Mouse (Mus musculus) liver, adult 2 months (tissue): ENCODE measurements around the gene Esrrb. TPM values are rescaled to one million over a fixed set of nuclear protein-coding genes. Genes with fewer than 3 reads are reported as not detected.

Source experiments
- DNase-seq: peaks from one replicate; pipeline ENCODE4 v3.0.0-alpha.2; 2011; ENCODE audit warnings: low read depth, low spot score; ENCODE audit errors: extremely low read depth
- H3K27ac ChIP-seq: fragments of 200-500 bp; replicated peaks from 2 replicates; pipeline ENCODE4 v1.5.1; 2012; ENCODE audit warnings: low read depth, mild to moderate bottlenecking, control low read depth, inconsistent platforms, low read length; ENCODE audit not compliant: insufficient read depth
- H3K27me3 ChIP-seq: fragments of 200-500 bp; 2 replicates; pipeline ENCODE4 v1.6.1; 2012; ENCODE audit warnings: mild to moderate bottlenecking, moderate library complexity, low read length, inconsistent platforms; ENCODE audit not compliant: control insufficient read depth, insufficient read depth
- H3K36me3 ChIP-seq: fragments of 200-500 bp; 2 replicates; pipeline ENCODE4 v1.6.1; 2012; ENCODE audit warnings: low read length, inconsistent platforms; ENCODE audit not compliant: control insufficient read depth, insufficient read depth
- H3K4me1 ChIP-seq: fragments of 200-500 bp; 2 replicates; pipeline ENCODE4 v1.6.1; 2011; ENCODE audit warnings: low read length; ENCODE audit not compliant: control insufficient read depth, insufficient read depth
- H3K4me3 ChIP-seq: fragments of 200-500 bp; 2 replicates; pipeline ENCODE4 v1.5.1; 2011; ENCODE audit warnings: low read depth, mild to moderate bottlenecking, control low read depth, low read length, moderate library complexity; ENCODE audit not compliant: insufficient read depth
- H3K79me2 ChIP-seq: fragments of 200-500 bp; 2 replicates; pipeline ENCODE4 v1.6.1; 2012; ENCODE audit warnings: inconsistent platforms, mild to moderate bottlenecking, low read length, moderate library complexity; ENCODE audit not compliant: control insufficient read depth, insufficient read depth
- H3K9ac ChIP-seq: fragments of 200-500 bp; 2 replicates; pipeline ENCODE4 v1.6.1; 2012; ENCODE audit warnings: low read depth, mild to moderate bottlenecking, control low read depth, inconsistent platforms, low read length
- CTCF ChIP-seq: fragments of 200-500 bp; IDR thresholded peaks from 2 replicates; pipeline ENCODE4 v1.5.1; 2011; ENCODE audit warnings: low read depth, low read length, control low read depth
- POLR2A ChIP-seq: fragments of 200-500 bp; IDR thresholded peaks from 2 replicates; pipeline ENCODE4 v1.6.1; 2011; ENCODE audit warnings: low read length, control low read depth; ENCODE audit not compliant: insufficient read depth; ENCODE audit errors: extremely low read depth
- WGBS: fragments of 180-500 bp; shearing (Covaris S2); methylation state at CpG from one replicate; pipeline ENCODE4 v1.1.7; 2018; 5-methylcytosine and 5-hydroxymethylcytosine counted together
- polyA plus RNA-seq: library from polyadenylated mRNA; depleted of rRNA; stranded (reverse); fragments of >200 nt; gene quantifications from 2 replicates; pipeline ENCODE4 v1.2.3, GENCODE M21; 2012; rRNA removed
- total RNA-seq: library from RNA; depleted of rRNA; stranded (reverse); fragments of >200 nt; gene quantifications from 2 replicates; pipeline ENCODE4 v1.2.3, GENCODE M21; 2014; rRNA removed

Esrrb gene
- total and polyA plus RNA-seq, 2 experiments: 0.33 to 0.37 TPM

- Histone ChIP-seq H3K4me3 (no peak overlapping the region), H3K27me3 (no peaks in the 10 kb centered on the region), H3K4me1 (peaks cover 6% of the 10 kb centered on the region; the same call in 1 of the 2 replicates), H3K9ac (no peak overlapping the region), H3K27ac (no peak overlapping the region), H3K36me3 (no peaks in the 10 kb centered on the region), H3K79me2 (no peaks in the 10 kb centered on the region)
- 92% methylated on average over 9 of the region's 9 CpGs for WGBS
- TF ChIP-seq POLR2A (no peak), CTCF (no peak)
- DNase-seq: no peak
Observed at GRCm38 (mm10) chr12:86558889-86559288, 198.0 kb downstream of the Esrrb start.

GRCm38 (mm10) chr12:86562705-86563104, 201.8 kb downstream of the Esrrb start:
- Histone ChIP-seq H3K27ac (no peak overlapping the region), H3K4me1 (peaks cover 2% of the 10 kb centered on the region; the same call in 1 of the 2 replicates), H3K27me3 (no peaks in the 10 kb centered on the region), H3K9ac (no peak overlapping the region), H3K4me3 (no peak overlapping the region), H3K79me2 (no peaks in the 10 kb centered on the region), H3K36me3 (no peaks in the 10 kb centered on the region)
- no peak for TF ChIP-seq POLR2A
- TF ChIP-seq CTCF: no peak
- WGBS: 61% methylated on average over 3 of the region's 3 CpGs
- DNase-seq: no peak

- no peak overlapping the region for H3K27ac ChIP-seq
Observed at GRCm38 (mm10) chr12:86565996-86566395, 205.1 kb downstream of the Esrrb start.

More at GRCm38 (mm10) chr12:86565996-86566395, 205.1 kb downstream of the Esrrb start:
- no peaks in the 10 kb centered on the region for H3K4me1 ChIP-seq
- no peaks in the 10 kb centered on the region for H3K36me3 ChIP-seq
- 78% methylated on average over 5 of the region's 5 CpGs for WGBS
- no peak for DNase-seq
- no peak overlapping the region for H3K9ac ChIP-seq
- TF ChIP-seq CTCF (no peak), POLR2A (no peak)
- H3K4me3 ChIP-seq: no peak overlapping the region
- no peaks in the 10 kb centered on the region for H3K79me2 ChIP-seq
- H3K27me3 ChIP-seq: no peaks in the 10 kb centered on the region

Other genes starting within 250 kb of the Esrrb start
- gene Gpatch2l, start 119.3 kb upstream of the Esrrb start, total RNA-seq: 8.7 TPM in 2 replicates
- 4.3 and 6.1 TPM in 2 replicates for gene Gpatch2l, start 119.3 kb upstream of the Esrrb start, polyA plus RNA-seq